Mouse (Mus musculus) right cerebral cortex, postnatal 4 days (tissue): ENCODE measurements around the gene Col16a1.

Experiments used
- DNase-seq: peaks from one replicate; pipeline ENCODE4 v3.0.0-alpha.2; 2022

Gene Col16a1

GRCm38 (mm10) chr4:130047331-130048202, at the start of gene Col16a1:
Gene Col16a1, plus strand, starts transcription at chr4:130047840.
- peak; percentile 84 for DNase-seq

GRCm38 (mm10) chr4:129998124-129998523, 49.5 kb upstream of the Col16a1 start:
- DNase-seq: no peak

GRCm38 (mm10) chr4:130001710-130002109, 45.9 kb upstream of the Col16a1 start:
- DNase-seq: no peak

- peak; percentile 64 for DNase-seq
These were observed 45.5 kb upstream of the Col16a1 start for GRCm38 (mm10) chr4:130002157-130002556.

- peak; percentile 49 for DNase-seq
These were observed 42.0 kb upstream of the Col16a1 start for GRCm38 (mm10) chr4:130005593-130005992.

- DNase-seq: no peak
These were observed 41.1 kb upstream of the Col16a1 start for GRCm38 (mm10) chr4:130006533-130006932.

GRCm38 (mm10) chr4:130009043-130009442, 38.6 kb upstream of the Col16a1 start:
- no peak for DNase-seq

GRCm38 (mm10) chr4:130010723-130011122, 36.9 kb upstream of the Col16a1 start:
- DNase-seq: no peak

- DNase-seq: no peak
These were observed 35.4 kb upstream of the Col16a1 start for GRCm38 (mm10) chr4:130012234-130012633.

- no peak for DNase-seq
These were observed 34.5 kb upstream of the Col16a1 start for GRCm38 (mm10) chr4:130013111-130013510.

GRCm38 (mm10) chr4:130016010-130016409, 31.6 kb upstream of the Col16a1 start:
- DNase-seq: no peak

GRCm38 (mm10) chr4:130017036-130017674, 30.5 kb upstream of the Col16a1 start:
- DNase-seq: no peak

- DNase-seq: no peak
These were observed 24.7 kb upstream of the Col16a1 start for GRCm38 (mm10) chr4:130022952-130023351.

- DNase-seq: no peak
These were observed 24.0 kb upstream of the Col16a1 start for GRCm38 (mm10) chr4:130023511-130024231.

GRCm38 (mm10) chr4:130025544-130025943, 22.1 kb upstream of the Col16a1 start:
- no peak for DNase-seq

- no peak for DNase-seq
These were observed 16.5 kb upstream of the Col16a1 start for GRCm38 (mm10) chr4:130031146-130031545.

GRCm38 (mm10) chr4:130033496-130033895, 14.1 kb upstream of the Col16a1 start:
- no peak for DNase-seq

GRCm38 (mm10) chr4:130036112-130036511, 11.5 kb upstream of the Col16a1 start:
- DNase-seq: peak; percentile 52

GRCm38 (mm10) chr4:130036573-130037401, 10.9 kb upstream of the Col16a1 start:
- DNase-seq: no peak

- no peak for DNase-seq
These were observed 8.3 kb upstream of the Col16a1 start for GRCm38 (mm10) chr4:130039351-130039750.

GRCm38 (mm10) chr4:130041076-130041475, 6.6 kb upstream of the Col16a1 start:
- no peak for DNase-seq

GRCm38 (mm10) chr4:130044211-130044610, 3.4 kb upstream of the Col16a1 start:
- DNase-seq: no peak

GRCm38 (mm10) chr4:130045609-130046008, 2.0 kb upstream of the Col16a1 start:
- no peak for DNase-seq
